Mouse (Mus musculus): ENCODE results near the gene Fcrlb. TPM values are rescaled to one million over a fixed set of nuclear protein-coding genes. Genes with fewer than 3 reads are reported as not detected.
"Not testable (repeated sequence)": the region's sequence is repeated elsewhere in the genome, so short reads cannot be mapped to it uniquely, and the experiment has no call there.

The Fcrlb gene
- polyA plus RNA-seq (2015; fragmentation: Nextera tagmentation; extraction: Ambion mirVana), result 0.22 and 0.28 TPM in 2 replicates

GRCm38 (mm10) chr1:170912891-170913615 lies at the start of gene Fcrlb:
Gene Fcrlb, minus strand, starts transcription at chr1:170912941.
- H3K9ac ChIP-seq (replicated peaks), result no peak within 1 kb of the TSS
- H3K4me2 ChIP-seq (replicated peaks), result no peak within 1 kb of the TSS
- peaks cover 8% of the 10 kb centered on the region for H3K27me3 ChIP-seq
- H3K4me1 ChIP-seq, result peaks cover 7% of the 10 kb centered on the region
- H3K36me3 ChIP-seq, result no peaks in the 10 kb centered on the region
- no peaks in the 10 kb centered on the region for H3K9me3 ChIP-seq
- H3K27ac ChIP-seq (replicated peaks), result no peak within 1 kb of the TSS
- H3K4me3 ChIP-seq, result no peak within 1 kb of the TSS
- 51% methylated on average over 5 of the region's 5 CpGs for WGBS
- ATAC-seq (replicated peaks), result no peak

- no peak for ATAC-seq (replicated peaks)
- Histone ChIP-seq H3K27ac (replicated peaks) (no peak overlapping the region), H3K36me3 (no peaks in the 10 kb centered on the region), H3K4me2 (replicated peaks) (no peak overlapping the region), H3K27me3 (no peaks in the 10 kb centered on the region), H3K9ac (replicated peaks) (no peak overlapping the region), H3K9me3 (no peaks in the 10 kb centered on the region), H3K4me1 (no peaks in the 10 kb centered on the region), H3K4me3 (no peak overlapping the region)
- WGBS, result 84% methylated on average over 2 of the region's 2 CpGs
Measured at GRCm38 (mm10) chr1:170962301-170962700, 49.6 kb upstream of the Fcrlb start.

GRCm38 (mm10) chr1:170961101-170961500 lies 48.4 kb upstream of the Fcrlb start:
- WGBS, result 84% methylated on average over 6 of the region's 6 CpGs
- ATAC-seq (replicated peaks), result no peak
- Histone ChIP-seq H3K4me2 (replicated peaks) (no peak overlapping the region), H3K9ac (replicated peaks) (no peak overlapping the region), H3K4me3 (no peak overlapping the region), H3K4me1 (no peaks in the 10 kb centered on the region), H3K36me3 (no peaks in the 10 kb centered on the region), H3K27me3 (no peaks in the 10 kb centered on the region), H3K9me3 (no peaks in the 10 kb centered on the region), H3K27ac (replicated peaks) (no peak overlapping the region)

GRCm38 (mm10) chr1:170959791-170960190 lies 47.0 kb upstream of the Fcrlb start:
- no peaks in the 10 kb centered on the region for H3K36me3 ChIP-seq
- no peaks in the 10 kb centered on the region for H3K4me1 ChIP-seq
- H3K27me3 ChIP-seq, result no peaks in the 10 kb centered on the region
- no peak overlapping the region for H3K4me3 ChIP-seq
- no peaks in the 10 kb centered on the region for H3K9me3 ChIP-seq
- 76% methylated on average over 2 of the region's 2 CpGs for WGBS
- ATAC-seq (replicated peaks), result no peak
- H3K4me2 ChIP-seq (replicated peaks), result no peak overlapping the region
- no peak overlapping the region for H3K9ac ChIP-seq (replicated peaks)
- no peak overlapping the region for H3K27ac ChIP-seq (replicated peaks)

GRCm38 (mm10) chr1:170958225-170958624 lies 45.5 kb upstream of the Fcrlb start:
- no peaks in the 10 kb centered on the region for H3K4me1 ChIP-seq
- whole genome bisulfite sequencing, result 71% methylated on average over 3 of the region's 3 CpGs
- no peak overlapping the region for H3K27ac ChIP-seq (replicated peaks)
- no peak for ATAC-seq (replicated peaks)
- no peaks in the 10 kb centered on the region for H3K27me3 ChIP-seq
- no peak overlapping the region for H3K9ac ChIP-seq (replicated peaks)
- H3K9me3 ChIP-seq, result no peaks in the 10 kb centered on the region
- H3K4me3 ChIP-seq, result no peak overlapping the region
- no peak overlapping the region for H3K4me2 ChIP-seq (replicated peaks)
- no peaks in the 10 kb centered on the region for H3K36me3 ChIP-seq

GRCm38 (mm10) chr1:170953192-170953591 lies 40.5 kb upstream of the Fcrlb start:
- Histone ChIP-seq H3K9me3 (no peaks in the 10 kb centered on the region), H3K9ac (replicated peaks) (no peak overlapping the region), H3K27ac (replicated peaks) (no peak overlapping the region), H3K36me3 (no peaks in the 10 kb centered on the region), H3K4me1 (no peaks in the 10 kb centered on the region), H3K4me2 (replicated peaks) (no peak overlapping the region), H3K4me3 (no peak overlapping the region), H3K27me3 (no peaks in the 10 kb centered on the region)
- no peak for ATAC-seq (replicated peaks)
- 90% methylated on average over 2 of the region's 2 CpGs for WGBS

- Histone ChIP-seq H3K4me3 (no peak overlapping the region), H3K4me1 (no peaks in the 10 kb centered on the region), H3K36me3 (no peaks in the 10 kb centered on the region), H3K4me2 (replicated peaks) (no peak overlapping the region), H3K9me3 (no peaks in the 10 kb centered on the region), H3K27me3 (no peaks in the 10 kb centered on the region), H3K27ac (replicated peaks) (no peak overlapping the region), H3K9ac (replicated peaks) (no peak overlapping the region)
- ATAC-seq (replicated peaks), result no peak
- WGBS, result 79% methylated on average over 3 of the region's 3 CpGs
Measured at GRCm38 (mm10) chr1:170950772-170951171, 38.0 kb upstream of the Fcrlb start.

- 90% methylated on average over 9 of the region's 9 CpGs for WGBS
- H3K27ac ChIP-seq (replicated peaks); H3K36me3 ChIP-seq; H3K9me3 ChIP-seq; H3K4me2 ChIP-seq (replicated peaks); ATAC-seq (replicated peaks); H3K9ac ChIP-seq (replicated peaks); H3K4me1 ChIP-seq; H3K4me3 ChIP-seq; H3K27me3 ChIP-seq: not testable (repeated sequence)
Measured at GRCm38 (mm10) chr1:170944908-170945307, 32.2 kb upstream of the Fcrlb start.

- not testable (repeated sequence) for H3K27ac ChIP-seq (replicated peaks); H3K36me3 ChIP-seq; H3K4me2 ChIP-seq (replicated peaks); H3K4me3 ChIP-seq; H3K27me3 ChIP-seq; H3K9me3 ChIP-seq; ATAC-seq (replicated peaks); H3K4me1 ChIP-seq; H3K9ac ChIP-seq (replicated peaks)
- 94% methylated on average over 9 of the region's 9 CpGs for WGBS
Measured at GRCm38 (mm10) chr1:170944151-170944550, 31.4 kb upstream of the Fcrlb start.

- Histone ChIP-seq H3K4me3 (no peak overlapping the region), H3K9me3 (no peaks in the 10 kb centered on the region), H3K27me3 (no peaks in the 10 kb centered on the region), H3K9ac (replicated peaks) (no peak overlapping the region), H3K4me1 (no peaks in the 10 kb centered on the region), H3K4me2 (replicated peaks) (no peak overlapping the region), H3K27ac (replicated peaks) (no peak overlapping the region), H3K36me3 (no peaks in the 10 kb centered on the region)
- WGBS, result 92% methylated on average over 12 of the region's 12 CpGs
- no peak for ATAC-seq (replicated peaks)
Measured at GRCm38 (mm10) chr1:170939255-170939654, 26.5 kb upstream of the Fcrlb start.

GRCm38 (mm10) chr1:170934383-170934782 lies 21.6 kb upstream of the Fcrlb start:
- no peak for ATAC-seq (replicated peaks)
- no peaks in the 10 kb centered on the region for H3K9me3 ChIP-seq
- 84% methylated on average over 2 of the region's 2 CpGs for WGBS
- no peaks in the 10 kb centered on the region for H3K27me3 ChIP-seq
- no peaks in the 10 kb centered on the region for H3K36me3 ChIP-seq
- H3K4me3 ChIP-seq, result no peak overlapping the region
- H3K4me2 ChIP-seq (replicated peaks), result no peak overlapping the region
- H3K27ac ChIP-seq (replicated peaks), result no peak overlapping the region
- no peaks in the 10 kb centered on the region for H3K4me1 ChIP-seq
- no peak overlapping the region for H3K9ac ChIP-seq (replicated peaks)

GRCm38 (mm10) chr1:170933940-170934339 lies 21.2 kb upstream of the Fcrlb start:
- Histone ChIP-seq H3K27me3 (no peaks in the 10 kb centered on the region), H3K9ac (replicated peaks) (no peak overlapping the region), H3K9me3 (no peaks in the 10 kb centered on the region), H3K36me3 (no peaks in the 10 kb centered on the region), H3K4me1 (no peaks in the 10 kb centered on the region), H3K27ac (replicated peaks) (no peak overlapping the region), H3K4me3 (no peak overlapping the region), H3K4me2 (replicated peaks) (no peak overlapping the region)
- ATAC-seq (replicated peaks), result no peak
- WGBS, result 91% methylated on average over 1 of the region's 1 CpGs

- no peak overlapping the region for H3K27ac ChIP-seq (replicated peaks)
- ATAC-seq (replicated peaks), result no peak
- no peaks in the 10 kb centered on the region for H3K27me3 ChIP-seq
- no peaks in the 10 kb centered on the region for H3K9me3 ChIP-seq
- no peaks in the 10 kb centered on the region for H3K4me1 ChIP-seq
- H3K4me2 ChIP-seq (replicated peaks), result no peak overlapping the region
- WGBS, result 75% methylated on average over 6 of the region's 6 CpGs
- H3K4me3 ChIP-seq, result no peak overlapping the region
- no peaks in the 10 kb centered on the region for H3K36me3 ChIP-seq
- no peak overlapping the region for H3K9ac ChIP-seq (replicated peaks)
Measured at GRCm38 (mm10) chr1:170933386-170933920, 20.7 kb upstream of the Fcrlb start.

All from forebrain, embryonic 15.5 days (tissue).